Mouse (Mus musculus) stomach, postnatal 0 days (tissue): ENCODE data around the gene Dlec1.

Source experiments
- CTCF ChIP-seq: IDR thresholded peaks from 2 replicates; pipeline ENCODE4 v1.5.1; 2016; ENCODE audit warnings: antibody characterized with exemption, low read depth, mild to moderate bottlenecking, moderate library complexity
- EP300 ChIP-seq: optimal IDR thresholded peaks from 2 replicates; pipeline ENCODE3; 2016; ENCODE audit warnings: antibody characterized with exemption

DNA sequence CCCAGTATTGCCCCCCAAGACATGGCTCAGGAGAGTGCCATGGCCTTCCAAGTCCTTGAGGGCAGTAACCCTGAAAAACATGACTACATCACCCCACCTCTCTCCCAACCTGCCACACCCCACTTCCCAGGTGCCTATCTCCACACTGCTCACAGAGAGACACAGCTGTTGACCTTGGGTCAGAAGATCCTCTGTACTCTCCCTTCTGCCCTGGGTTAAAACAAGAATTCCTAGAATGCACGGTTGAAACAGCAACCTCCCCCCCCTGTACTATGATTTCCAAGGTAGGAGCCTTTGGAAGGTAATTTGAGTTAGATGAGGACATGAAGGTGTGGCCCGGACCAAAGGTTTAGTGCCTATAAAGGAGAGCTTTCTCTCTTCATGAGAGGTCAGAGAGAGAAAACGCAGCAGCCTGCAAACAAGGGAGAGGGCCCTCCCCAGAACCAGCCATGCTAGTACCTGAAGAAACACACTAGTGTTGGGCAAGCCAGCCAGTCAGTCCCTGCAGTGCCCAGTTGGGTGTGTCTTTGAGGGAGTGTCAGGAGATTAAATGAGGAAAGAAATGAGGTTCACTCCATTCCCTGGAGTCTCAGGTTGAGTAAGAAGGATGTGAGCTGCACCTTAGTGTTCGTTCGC, 22.1 kb upstream of the Dlec1 start:
- no peak for TF ChIP-seq CTCF
- TF ChIP-seq EP300: no peak
